Mouse (Mus musculus) embryonic fibroblast, embryonic 13.5 days (primary cell): Measurements from ENCODE around the gene C730034F03Rik.

Source experiments
- CTCF ChIP-seq: IDR thresholded peaks from 2 replicates; pipeline ENCODE4 v1.5.1; 2011; ENCODE audit warnings: mild to moderate bottlenecking, control low read depth, low read length, moderate library complexity, borderline replicate concordance; ENCODE audit not compliant: insufficient read depth
- POLR2A ChIP-seq: IDR thresholded peaks from 2 replicates; pipeline ENCODE4 v1.6.1; 2011; ENCODE audit warnings: low read depth, mild to moderate bottlenecking, control low read depth, low read length, moderate library complexity

DNA sequence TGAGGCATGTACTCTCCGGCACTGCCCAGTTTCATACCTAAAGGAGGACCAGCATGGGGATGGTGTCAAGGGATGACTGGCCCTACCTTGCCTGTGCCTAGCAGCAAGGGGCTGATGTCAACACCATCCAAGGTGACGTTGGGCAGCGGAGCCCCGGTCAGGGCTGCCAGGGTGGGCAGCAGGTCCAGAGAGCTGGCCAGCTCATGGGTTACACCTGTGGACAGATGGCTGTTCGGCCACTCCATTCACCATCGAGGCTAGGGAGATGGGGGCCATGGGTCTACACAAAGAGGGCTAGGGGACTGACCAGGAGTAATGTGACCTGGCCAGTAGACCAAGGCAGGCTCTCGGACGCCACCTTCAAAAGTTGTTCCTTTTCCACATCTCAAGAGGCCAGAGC is 44.5 kb downstream of the C730034F03Rik start:
- TF ChIP-seq CTCF (no peak), POLR2A (no peak)
